Mouse (Mus musculus) liver, embryonic 15.5 days (tissue): ENCODE results near the gene Pde7b. TPM values are rescaled to one million over a fixed set of nuclear protein-coding genes. Genes with fewer than 3 reads are reported as not detected.

Experiments
- ATAC-seq: fragments of 200-750 bp; cut with Nextera tagmentation; 2 replicates; pipeline ENCODE4 v1.8.0; 2017; ENCODE audit warnings: moderate number of reproducible peaks, mild to moderate bottlenecking, moderate library complexity; ENCODE audit not compliant: insufficient read depth
- H3K27ac ChIP-seq: fragments of 300-500 bp; sonication (generic); replicated peaks from 2 replicates; pipeline ENCODE4 v1.5.1; 2015; ENCODE audit warnings: mild to moderate bottlenecking, inconsistent platforms
- H3K27me3 ChIP-seq: fragments of 300-500 bp; sonication (generic); 2 replicates; pipeline ENCODE4 v1.6.1; 2015; ENCODE audit warnings: mild to moderate bottlenecking, inconsistent platforms
- H3K36me3 ChIP-seq: fragments of 300-500 bp; sonication (generic); replicated peaks from 2 replicates; pipeline ENCODE4 v1.6.1; 2015; ENCODE audit warnings: moderate library complexity, mild to moderate bottlenecking, inconsistent platforms
- H3K4me1 ChIP-seq: fragments of 300-500 bp; sonication (generic); replicated peaks from 2 replicates; pipeline ENCODE4 v1.6.1; 2015; ENCODE audit warnings: inconsistent platforms
- H3K4me2 ChIP-seq: fragments of 300-500 bp; sonication (generic); 2 replicates; pipeline ENCODE4 v1.6.1; 2015; ENCODE audit warnings: moderate library complexity, mild to moderate bottlenecking, inconsistent platforms
- H3K4me3 ChIP-seq: fragments of 300-500 bp; sonication (generic); replicated peaks from 2 replicates; pipeline ENCODE4 v1.5.1; 2015; ENCODE audit warnings: mild to moderate bottlenecking, inconsistent platforms
- H3K9ac ChIP-seq: fragments of 300-500 bp; sonication (generic); 2 replicates; pipeline ENCODE4 v1.6.1; 2015; ENCODE audit warnings: moderate library complexity, mild to moderate bottlenecking, inconsistent platforms
- H3K9me3 ChIP-seq: fragments of 300-500 bp; sonication (generic); replicated peaks from 2 replicates; pipeline ENCODE4 v1.6.1; 2016; ENCODE audit warnings: inconsistent platforms
- WGBS: fragments of 180-500 bp; shearing (Covaris S2); methylation state at CpG from one replicate; pipeline ENCODE4 v1.1.7; 2015; ENCODE audit warnings: mixed read lengths; ENCODE audit not compliant: insufficient replicate concordance; 5-methylcytosine and 5-hydroxymethylcytosine counted together
- polyA plus RNA-seq: library from polyadenylated mRNA; unstranded; fragments of >200 nt; fragmentation: Nextera tagmentation; extraction: Ambion mirVana; gene quantifications from 2 replicates; pipeline ENCODE4 v1.2.1, GENCODE M21; 2015

The Pde7b gene
- polyA plus RNA-seq, 1 experiment from 2014 or later, result 0.25 TPM

- 44% methylated on average over 3 of the region's 3 CpGs for WGBS
- Histone ChIP-seq H3K9me3 (no peaks in the 10 kb centered on the region), H3K36me3 (no peaks in the 10 kb centered on the region), H3K4me3 (no peak overlapping the region), H3K27me3 (no peaks in the 10 kb centered on the region), H3K4me1 (no peaks in the 10 kb centered on the region), H3K9ac (no peak overlapping the region), H3K27ac (no peak overlapping the region), H3K4me2 (no peak overlapping the region)
- ATAC-seq, result no peak
Observed at GRCm38 (mm10) chr10:20653299-20653698, 71.6 kb downstream of the Pde7b start.

GRCm38 (mm10) chr10:20636381-20636780, 88.5 kb downstream of the Pde7b start:
- Histone ChIP-seq H3K4me3 (no peak overlapping the region), H3K27ac (no peak overlapping the region), H3K4me1 (no peaks in the 10 kb centered on the region), H3K36me3 (no peaks in the 10 kb centered on the region), H3K27me3 (no peaks in the 10 kb centered on the region), H3K4me2 (no peak overlapping the region), H3K9me3 (no peaks in the 10 kb centered on the region), H3K9ac (no peak overlapping the region)
- no peak for ATAC-seq
- WGBS, result 74% methylated on average over 8 of the region's 8 CpGs

- no peak for ATAC-seq
- Histone ChIP-seq H3K27me3 (no peaks in the 10 kb centered on the region), H3K9me3 (no peaks in the 10 kb centered on the region), H3K9ac (no peak overlapping the region), H3K4me3 (no peak overlapping the region), H3K4me2 (no peak overlapping the region), H3K36me3 (no peaks in the 10 kb centered on the region), H3K4me1 (no peaks in the 10 kb centered on the region), H3K27ac (no peak overlapping the region)
- WGBS, result 81% methylated on average over 1 of the region's 1 CpGs
Observed at GRCm38 (mm10) chr10:20633085-20633415, 91.8 kb downstream of the Pde7b start.

- H3K9ac ChIP-seq, result no peak overlapping the region
- no peaks in the 10 kb centered on the region for H3K27me3 ChIP-seq
- H3K4me3 ChIP-seq, result no peak overlapping the region
- H3K27ac ChIP-seq, result no peak overlapping the region
- H3K9me3 ChIP-seq, result no peaks in the 10 kb centered on the region
- no peak for ATAC-seq
- H3K4me2 ChIP-seq, result no peak overlapping the region
- H3K4me1 ChIP-seq, result no peaks in the 10 kb centered on the region
- no peaks in the 10 kb centered on the region for H3K36me3 ChIP-seq
- 62% methylated on average over 14 of the region's 14 CpGs for WGBS
Observed at GRCm38 (mm10) chr10:20632256-20633084, 92.4 kb downstream of the Pde7b start.

GRCm38 (mm10) chr10:20630122-20630521, 94.8 kb downstream of the Pde7b start:
- no peak overlapping the region for H3K27ac ChIP-seq
- 61% methylated on average over 7 of the region's 7 CpGs for WGBS
- no peak overlapping the region for H3K4me3 ChIP-seq
- H3K4me2 ChIP-seq, result no peak overlapping the region
- H3K27me3 ChIP-seq, result no peaks in the 10 kb centered on the region
- no peak overlapping the region for H3K9ac ChIP-seq
- H3K9me3 ChIP-seq, result no peaks in the 10 kb centered on the region
- no peaks in the 10 kb centered on the region for H3K36me3 ChIP-seq
- ATAC-seq, result no peak
- H3K4me1 ChIP-seq, result no peaks in the 10 kb centered on the region

GRCm38 (mm10) chr10:20625702-20626375, 99.0 kb downstream of the Pde7b start:
- Histone ChIP-seq H3K27ac (no peak overlapping the region), H3K9me3 (no peaks in the 10 kb centered on the region), H3K36me3 (no peaks in the 10 kb centered on the region), H3K4me2 (no peak overlapping the region), H3K27me3 (no peaks in the 10 kb centered on the region), H3K4me3 (no peak overlapping the region), H3K4me1 (peaks cover 2% of the 10 kb centered on the region; the same call in 1 of the 2 replicates), H3K9ac (no peak overlapping the region)
- ATAC-seq, result peak; percentile 54; the same call in 1 of the 2 replicates
- 52% methylated on average over 16 of the region's 16 CpGs for WGBS

GRCm38 (mm10) chr10:20621661-20622454, 103.0 kb downstream of the Pde7b start:
- Histone ChIP-seq H3K9me3 (no peaks in the 10 kb centered on the region), H3K9ac (no peak overlapping the region), H3K4me2 (no peak overlapping the region), H3K27ac (no peak overlapping the region), H3K4me3 (no peak overlapping the region), H3K4me1 (peaks cover 2% of the 10 kb centered on the region; the same call in 1 of the 2 replicates), H3K27me3 (no peaks in the 10 kb centered on the region), H3K36me3 (no peaks in the 10 kb centered on the region)
- ATAC-seq, result peak; percentile 31; the same call in 1 of the 2 replicates
- WGBS, result 55% methylated on average over 8 of the region's 8 CpGs

- Histone ChIP-seq H3K9me3 (no peaks in the 10 kb centered on the region), H3K4me3 (no peak overlapping the region), H3K27me3 (no peaks in the 10 kb centered on the region; the same call in 1 of the 2 replicates), H3K27ac (no peak overlapping the region), H3K4me1 (no peaks in the 10 kb centered on the region), H3K9ac (no peak overlapping the region), H3K36me3 (no peaks in the 10 kb centered on the region), H3K4me2 (no peak overlapping the region)
- ATAC-seq, result no peak
- 60% methylated on average over 2 of the region's 2 CpGs for WGBS
Observed at GRCm38 (mm10) chr10:20606007-20606406, 118.9 kb downstream of the Pde7b start.

- Histone ChIP-seq H3K9ac (no peak overlapping the region), H3K4me1 (no peaks in the 10 kb centered on the region; the same call in 1 of the 2 replicates), H3K9me3 (no peaks in the 10 kb centered on the region), H3K4me2 (no peak overlapping the region), H3K36me3 (no peaks in the 10 kb centered on the region), H3K27ac (no peak overlapping the region), H3K27me3 (no peaks in the 10 kb centered on the region; the same call in 1 of the 2 replicates), H3K4me3 (no peak overlapping the region)
- ATAC-seq, result no peak
- WGBS, result 7% methylated on average over 5 of the region's 5 CpGs
Observed at GRCm38 (mm10) chr10:20595107-20595810, 129.6 kb downstream of the Pde7b start.

GRCm38 (mm10) chr10:20594015-20594414, 130.9 kb downstream of the Pde7b start:
- ATAC-seq, result no peak
- Histone ChIP-seq H3K9me3 (no peaks in the 10 kb centered on the region), H3K4me1 (no peaks in the 10 kb centered on the region; the same call in 1 of the 2 replicates), H3K36me3 (no peaks in the 10 kb centered on the region), H3K27me3 (no peaks in the 10 kb centered on the region; the same call in 1 of the 2 replicates), H3K9ac (no peak overlapping the region), H3K4me3 (no peak overlapping the region), H3K27ac (no peak overlapping the region), H3K4me2 (no peak overlapping the region)
- 35% methylated on average over 5 of the region's 5 CpGs for WGBS
